Mouse (Mus musculus): ENCODE measurements around the gene Spata31d1b.
A peak's percentile ranks its signal among the peaks of the same experiment; 100 is the strongest.

Spata31d1b gene

DNA sequence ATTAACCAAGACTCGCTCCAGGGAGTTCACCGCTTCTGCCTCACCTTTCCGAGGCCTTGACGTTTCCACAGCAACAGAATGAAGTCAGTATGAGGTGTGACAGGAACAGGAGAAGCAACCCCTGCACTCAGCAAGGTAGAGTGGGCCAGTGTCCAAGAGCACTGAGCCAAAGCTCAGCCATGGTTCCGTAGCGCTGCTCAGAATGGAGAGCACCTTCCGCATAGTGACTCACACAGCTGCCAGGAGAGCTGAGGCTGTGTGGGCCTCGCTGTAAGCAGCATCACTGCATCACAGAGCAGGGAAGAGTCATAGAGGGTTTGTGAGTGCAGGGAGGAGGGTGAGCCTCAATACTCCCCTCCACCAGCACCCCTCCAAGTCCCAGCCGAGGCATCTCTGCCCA is 34.6 kb downstream of the Spata31d1b start, which contains the start of gene 1700014D04Rik:
TSS of gene 1700014D04Rik (minus strand) at position 42 of the 400 bp plus-strand sequence.
- peak in 1 of 2 experiments; percentile 49 for DNase-seq (ENCODE audit: low spot score in 2 of 2)

DNA sequence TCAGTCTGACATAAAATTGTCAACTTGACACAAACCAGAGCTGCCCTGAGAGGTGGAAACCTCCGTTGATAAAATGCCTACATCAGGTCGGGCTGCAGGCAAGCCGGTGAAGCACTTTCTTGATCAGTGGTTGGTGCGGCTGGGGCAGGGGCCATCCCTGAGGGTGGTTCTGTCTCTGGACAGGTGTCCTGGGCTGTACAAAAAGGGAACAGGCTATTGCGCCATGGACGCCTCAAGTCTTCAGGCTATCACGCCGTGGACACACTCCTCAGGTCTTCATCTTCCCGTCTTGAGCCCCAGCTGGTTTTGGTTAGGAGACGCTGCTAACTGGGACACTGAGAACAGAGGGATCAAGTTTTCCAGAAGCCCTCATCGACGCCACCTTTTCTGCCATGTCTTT is 38.2 kb downstream of the Spata31d1b start:
- no peak for DNase-seq (ENCODE audit: low spot score in 2 of 2)

DNA sequence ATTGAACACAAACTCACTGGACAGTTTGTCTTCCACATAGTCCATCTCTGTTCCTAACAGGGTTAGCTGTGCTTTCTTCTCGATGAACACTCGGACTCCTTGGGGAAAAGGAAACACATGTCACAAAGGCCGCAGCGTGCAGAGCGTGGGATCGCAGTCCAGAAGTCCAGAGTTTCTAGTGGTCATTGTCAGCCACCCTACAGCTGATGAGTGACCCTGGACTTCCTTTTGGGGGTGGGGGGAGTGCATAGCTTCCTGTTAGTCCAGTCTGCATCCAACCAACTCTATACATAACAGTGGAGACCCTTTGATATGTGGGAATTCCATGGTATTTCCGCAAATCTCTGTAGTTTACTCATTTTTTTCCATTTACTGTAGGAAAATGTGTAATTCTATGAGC is 44.8 kb downstream of the Spata31d1b start:
- no peak for DNase-seq (ENCODE audit: low spot score in 2 of 2)

DNA sequence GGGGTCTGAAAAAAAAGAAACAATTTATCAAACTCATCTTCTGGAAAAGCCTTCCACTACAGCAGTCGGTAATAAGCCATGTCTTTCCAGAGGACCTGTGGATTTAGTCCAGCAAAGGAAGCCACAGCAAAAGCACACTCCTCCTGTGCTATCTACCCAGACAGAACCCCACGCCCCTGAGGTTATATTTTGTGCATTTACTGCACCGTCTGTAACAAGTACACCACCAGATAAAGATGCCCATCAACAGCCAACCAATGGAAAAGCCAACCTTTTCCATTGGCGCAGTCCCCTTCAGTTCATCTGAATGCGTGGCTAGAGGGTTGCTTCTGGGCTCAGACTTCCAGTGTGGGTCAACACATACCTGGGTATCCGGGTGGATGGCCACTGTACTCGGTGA is 50.7 kb downstream of the Spata31d1b start:
- DNase-seq (ENCODE audit: low spot score in 2 of 2): no peak

DNA sequence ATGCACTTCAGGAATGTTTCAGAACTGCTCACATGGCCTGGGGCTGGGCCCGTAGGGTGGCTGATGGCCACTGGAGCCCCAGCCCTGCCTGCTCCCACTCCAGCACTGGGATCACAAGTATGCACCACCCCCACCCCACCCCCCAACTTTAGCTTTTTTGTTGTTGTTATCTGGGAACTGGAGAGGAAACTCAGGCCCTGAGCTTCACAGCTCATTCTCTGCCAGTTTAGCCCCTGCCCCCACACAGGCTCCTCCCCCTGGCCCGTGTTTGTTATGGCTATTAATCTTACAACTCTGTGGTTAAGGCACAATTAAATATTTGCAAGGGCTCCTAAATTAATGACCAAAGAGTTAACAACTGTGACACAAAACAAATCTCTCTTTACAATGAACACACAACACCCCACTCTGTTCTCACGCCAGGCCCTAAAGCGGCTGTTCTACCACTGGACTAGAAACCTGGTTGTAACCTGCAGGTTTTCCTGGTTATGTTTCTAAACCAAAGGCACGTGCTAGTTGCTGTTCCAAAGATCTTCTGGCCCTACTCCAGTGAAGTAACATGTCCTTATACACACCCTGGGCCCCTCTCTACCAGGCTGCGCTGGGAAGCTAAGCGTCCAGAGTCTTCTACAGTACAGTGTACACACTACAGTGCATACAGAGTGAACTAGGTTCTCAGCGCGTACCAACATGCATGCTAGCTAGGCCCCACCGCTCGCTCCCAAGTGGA is 54.9 kb downstream of the Spata31d1b start:
- no peak for DNase-seq (ENCODE audit: low spot score in 2 of 2)

DNA sequence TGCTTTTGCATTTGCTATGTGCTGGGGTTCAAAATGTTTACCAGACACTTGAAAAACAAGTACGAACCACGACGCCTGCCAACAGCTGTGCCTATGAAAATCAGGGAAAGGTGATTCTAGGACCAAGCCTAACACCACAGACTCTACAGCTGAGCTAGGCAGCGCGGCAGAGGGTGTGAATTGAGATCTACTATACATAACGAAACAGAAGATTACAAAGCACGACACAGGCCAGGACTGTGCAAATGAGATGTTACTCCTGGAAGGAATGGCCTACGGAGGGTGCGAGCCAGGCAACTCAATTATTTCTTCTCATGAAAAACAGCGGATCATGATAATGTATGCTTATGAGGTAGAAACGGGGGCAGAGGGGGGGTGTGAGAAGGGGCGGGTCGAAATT is 56.4 kb downstream of the Spata31d1b start:
- DNase-seq (ENCODE audit: low spot score in 2 of 2): no peak
